Mouse (Mus musculus) adrenal gland, postnatal 14 days (tissue): ENCODE measurements around the gene Prap1. TPM values are rescaled to one million over a fixed set of nuclear protein-coding genes. Genes with fewer than 3 reads are reported as not detected.

ENCODE experiments used
- DNase-seq: peaks from one replicate; pipeline ENCODE4 v3.0.0; 2021; ENCODE audit warnings: mixed read lengths
- long read RNA-seq, 2 experiments: library from polyadenylated mRNA; stranded (forward); transcript quantifications; one replicate each; pipeline ENCODE4 v2.0.0; 2021
- total RNA-seq: library from RNA; stranded (reverse); gene quantifications from 2 replicates; pipeline ENCODE4 v1.2.3, GENCODE M21; 2021

Gene Prap1
- not detected in 2 replicates for total RNA-seq
- long read RNA-seq, experiment 1 = 0 reads
- long read RNA-seq, experiment 2 = 0 reads

DNA sequence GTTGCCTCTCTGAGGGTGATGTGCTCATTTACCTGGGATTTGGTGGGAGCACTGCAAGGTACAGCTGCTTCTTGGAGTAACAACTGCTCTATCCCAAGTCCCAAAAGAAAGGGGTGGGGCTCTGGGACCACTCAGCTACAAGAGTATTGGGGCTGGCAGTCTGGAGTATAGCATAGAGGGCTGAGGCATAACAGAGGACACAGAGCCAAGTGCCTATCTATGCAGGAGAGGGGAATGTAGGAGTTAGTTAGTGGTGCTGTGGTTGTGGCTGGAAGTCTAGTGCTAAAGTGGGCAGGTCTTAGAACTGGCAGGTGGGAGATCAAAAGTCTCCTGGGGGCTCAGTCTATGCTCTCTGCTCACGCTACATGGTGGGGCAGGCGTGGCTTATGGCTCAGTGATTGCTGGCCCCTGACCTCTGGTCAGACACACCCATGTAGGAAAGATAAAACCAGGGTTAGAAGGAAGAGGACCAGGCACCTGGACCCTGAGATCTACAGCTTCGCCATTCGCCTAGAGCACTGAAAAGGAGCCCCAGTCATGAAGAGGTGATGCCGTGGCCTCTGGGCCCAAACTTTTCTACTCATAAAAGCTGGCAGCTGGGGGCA lies at the start of gene Prap1:
TSS of gene Prap1 (plus strand) at position 472 of the 605 bp plus-strand sequence.
- DNase-seq = no peak

DNA sequence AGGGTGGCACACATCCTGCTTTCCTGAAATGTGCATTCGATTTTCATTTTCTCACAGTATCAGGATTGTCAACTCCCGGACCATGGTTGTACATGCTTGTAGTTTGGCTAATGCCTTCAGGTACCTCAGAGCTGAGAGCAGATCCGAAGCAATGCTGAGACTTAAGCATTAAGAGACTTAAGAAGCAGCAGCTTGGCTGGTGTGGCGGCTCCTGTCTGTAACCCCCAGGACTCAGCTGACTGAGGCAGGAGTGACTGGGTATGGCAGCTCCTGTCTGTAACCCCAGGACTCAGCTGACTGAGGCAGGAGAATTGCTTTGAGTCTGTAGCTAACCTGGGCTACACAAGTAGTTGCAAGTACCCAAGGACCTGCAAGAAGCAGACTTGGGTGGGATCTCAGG lies 47.6 kb upstream of the Prap1 start:
- no peak for DNase-seq

DNA sequence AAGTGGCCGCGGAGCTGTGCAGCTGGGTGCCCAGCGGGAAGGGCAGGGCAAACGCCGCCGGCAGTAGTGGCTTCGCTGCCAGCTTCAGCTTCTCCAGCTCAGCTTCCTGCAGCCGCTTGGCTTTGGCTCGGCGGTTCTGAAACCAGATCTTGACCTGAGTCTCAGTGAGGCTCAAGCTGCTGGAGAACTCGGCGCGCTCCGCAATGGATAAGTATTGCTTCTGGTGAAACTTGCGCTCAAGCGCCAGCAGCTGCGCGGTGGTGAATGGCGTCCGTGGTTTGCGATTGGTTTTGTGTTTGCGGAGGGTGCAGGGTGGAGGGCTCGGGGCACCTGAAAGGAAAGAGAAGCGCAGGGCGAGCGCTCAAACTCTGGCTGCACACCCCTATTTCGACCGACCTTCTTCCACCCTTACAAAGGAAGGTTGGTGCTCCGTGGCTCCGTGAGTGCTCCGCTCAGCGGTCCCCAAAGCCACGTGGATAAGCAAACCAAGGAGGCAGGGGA lies 45.3 kb upstream of the Prap1 start:
- peak; percentile 14 for DNase-seq

DNA sequence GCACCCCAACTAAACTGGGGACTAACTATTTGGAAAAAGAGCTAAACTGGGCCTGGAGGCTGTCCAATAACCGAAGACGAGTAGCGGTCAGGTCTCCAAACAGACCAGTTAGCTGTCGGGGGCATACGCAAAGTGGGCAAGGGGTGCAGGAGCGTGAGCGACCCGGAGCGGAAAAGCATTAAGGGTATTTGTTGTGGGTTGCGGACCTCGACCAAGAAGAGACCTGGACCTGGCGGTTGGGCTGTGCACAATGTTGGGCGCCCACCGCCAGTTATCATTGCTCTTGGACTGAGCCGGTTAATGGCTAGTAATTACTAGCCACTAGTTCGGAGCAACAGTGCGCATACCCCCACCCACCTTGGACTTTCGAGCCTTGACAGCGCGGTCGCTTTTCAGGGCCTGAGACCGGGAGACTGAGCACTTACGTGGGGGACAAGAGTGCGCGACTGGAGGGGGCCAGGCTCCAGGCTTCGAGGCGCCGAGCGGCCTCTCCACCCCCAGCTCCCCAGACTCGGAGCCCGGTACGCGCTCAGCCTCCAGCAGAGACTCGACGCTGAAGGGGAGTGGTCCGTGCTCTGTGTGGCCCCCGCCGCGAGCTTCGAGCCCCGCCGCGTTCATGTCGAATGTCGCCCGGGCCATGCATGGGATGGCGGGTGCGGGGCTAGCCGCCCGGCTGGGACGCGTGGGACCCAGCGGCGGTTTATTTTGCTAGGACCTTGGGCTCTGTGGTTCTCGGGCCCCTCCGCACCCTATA lies 44.7 kb upstream of the Prap1 start, which contains the start of gene Msx3:
TSS of gene Msx3 (minus strand) at position 729 of the 754 bp plus-strand sequence.
- DNase-seq = no peak

DNA sequence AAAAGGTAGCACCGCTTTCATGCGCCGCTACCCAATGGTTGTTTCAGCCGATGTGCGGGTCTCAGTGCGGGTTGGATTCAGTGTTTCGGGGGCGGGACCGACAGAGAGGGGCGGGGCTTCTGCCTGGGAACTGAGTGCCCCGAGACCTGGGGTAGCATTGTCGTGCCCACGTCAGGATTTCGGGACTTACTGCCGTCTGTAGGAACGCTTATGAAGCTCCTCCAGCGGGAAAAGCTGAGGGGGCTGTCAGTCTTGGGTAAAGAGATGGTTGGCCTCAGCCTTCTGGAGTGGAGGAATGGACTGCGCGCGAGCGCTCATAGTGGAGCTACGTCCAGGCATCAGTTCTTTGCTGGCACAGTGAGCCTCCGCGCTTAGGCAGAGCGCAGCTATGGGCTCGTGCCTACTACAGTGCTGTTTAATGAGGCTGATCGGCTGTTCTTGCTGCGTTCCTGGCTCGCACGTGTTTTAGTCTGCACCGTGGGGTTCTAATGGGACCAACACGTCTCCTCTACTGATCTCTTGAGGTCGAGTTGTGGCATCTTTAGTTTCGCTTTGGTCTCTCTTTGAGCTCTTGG lies 44.0 kb upstream of the Prap1 start:
- peak; percentile 54 for DNase-seq

DNA sequence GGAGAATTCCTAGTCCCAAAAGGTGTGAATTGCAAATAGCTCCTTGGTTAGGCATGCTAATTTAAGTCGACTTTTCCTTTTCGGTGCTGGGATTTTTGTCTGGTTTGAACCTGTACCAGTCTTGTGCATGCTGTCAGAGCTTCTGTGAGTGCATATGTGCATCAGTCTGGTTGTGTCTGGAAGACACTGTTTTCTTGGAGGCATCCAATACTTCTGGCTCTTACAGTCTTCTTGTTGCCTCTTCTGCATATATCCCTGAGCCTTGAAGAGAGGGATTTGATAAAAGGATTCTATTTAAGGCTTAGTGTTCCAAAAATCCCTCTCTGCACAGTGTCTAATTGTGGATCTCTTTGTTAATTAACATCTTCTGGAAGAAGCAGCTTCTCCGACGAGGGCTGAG lies 39.1 kb upstream of the Prap1 start:
- DNase-seq = no peak

DNA sequence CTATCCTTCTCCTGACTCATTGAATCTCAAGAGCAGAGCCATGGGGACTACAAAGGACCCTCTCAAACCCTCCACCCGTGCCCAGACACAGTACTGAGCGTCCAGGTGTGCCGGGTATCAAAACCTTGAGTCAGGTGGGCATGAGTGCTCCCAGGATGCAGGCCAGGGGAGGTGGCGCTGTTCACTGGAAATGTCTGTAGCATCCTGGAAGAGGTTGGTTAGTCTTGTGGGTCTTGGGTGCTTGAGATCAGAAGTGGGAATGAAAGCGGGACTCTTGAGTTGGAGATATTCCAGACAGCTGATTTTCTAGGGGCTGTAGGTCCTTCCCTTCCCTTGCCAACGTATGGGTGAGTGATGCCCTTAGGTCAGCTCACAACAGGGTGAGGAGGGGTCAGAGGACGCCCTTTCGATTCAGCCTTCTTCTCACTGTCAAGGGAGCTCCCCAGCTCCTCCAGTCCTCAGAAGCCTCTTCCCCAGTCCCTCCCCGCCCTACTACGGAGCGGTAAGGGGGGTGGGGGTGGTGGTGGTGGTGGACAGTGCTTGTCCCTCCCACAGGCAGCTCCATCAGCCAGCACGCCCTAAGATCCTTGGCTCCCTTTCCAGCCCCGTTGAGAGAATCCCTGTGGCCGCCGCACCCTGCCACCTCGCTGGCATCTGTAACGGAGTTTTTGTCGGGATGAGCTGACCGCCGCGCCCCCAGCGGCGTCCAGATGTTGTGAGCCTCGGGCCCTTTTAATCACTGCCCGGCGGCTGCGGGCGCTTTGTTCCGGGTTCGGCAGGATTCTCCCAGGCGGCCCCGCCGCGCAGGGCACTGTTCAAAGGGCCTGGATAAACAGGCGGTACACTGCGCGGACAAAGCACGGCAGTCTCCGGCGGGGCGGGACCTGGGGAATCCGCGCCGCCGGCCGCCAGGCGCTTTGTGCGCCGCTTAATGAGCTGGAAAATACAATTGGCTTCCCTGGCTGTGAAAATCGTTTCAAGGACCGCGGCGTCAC lies 35.5 kb upstream of the Prap1 start:
- peak; percentile 62 for DNase-seq

DNA sequence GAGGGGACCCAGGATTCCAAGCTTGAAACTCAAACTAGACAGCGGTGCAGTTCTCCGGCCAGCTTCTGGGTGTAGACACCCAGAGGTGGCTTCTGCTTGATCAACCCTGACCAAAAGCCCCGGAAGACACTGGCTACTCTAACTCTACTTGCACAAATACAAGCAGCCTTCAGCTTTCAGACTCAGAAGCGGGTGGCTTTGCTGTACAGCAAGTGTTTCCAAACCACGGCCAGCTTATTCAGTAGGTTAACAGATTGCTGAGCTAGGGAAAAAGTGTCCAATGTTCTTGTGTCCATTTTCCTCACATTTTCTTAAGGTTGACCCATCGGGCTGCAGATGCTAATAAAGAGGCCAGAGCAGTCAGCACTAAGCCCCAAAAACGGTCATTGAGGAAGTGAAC lies 34.7 kb upstream of the Prap1 start:
- no peak for DNase-seq

DNA sequence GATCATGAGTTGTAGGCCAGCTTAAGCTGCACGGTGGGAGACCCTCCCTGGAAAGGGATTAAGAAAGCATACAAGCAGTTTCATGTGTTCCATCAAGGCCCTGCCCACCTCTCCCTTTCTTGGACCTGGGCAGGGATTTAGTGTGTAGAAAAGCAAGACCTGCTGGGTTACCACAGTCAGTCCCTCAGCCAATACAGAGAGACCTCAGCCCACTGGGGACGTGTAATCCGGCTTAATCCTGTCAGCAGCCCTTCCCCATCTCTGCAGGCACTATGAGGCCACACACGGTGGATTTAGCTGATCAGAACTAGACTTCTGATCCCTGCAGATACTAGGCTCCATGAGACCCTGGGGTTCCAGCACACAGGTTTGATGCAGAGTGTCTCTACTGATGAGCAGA lies 33.6 kb upstream of the Prap1 start:
- no peak for DNase-seq

DNA sequence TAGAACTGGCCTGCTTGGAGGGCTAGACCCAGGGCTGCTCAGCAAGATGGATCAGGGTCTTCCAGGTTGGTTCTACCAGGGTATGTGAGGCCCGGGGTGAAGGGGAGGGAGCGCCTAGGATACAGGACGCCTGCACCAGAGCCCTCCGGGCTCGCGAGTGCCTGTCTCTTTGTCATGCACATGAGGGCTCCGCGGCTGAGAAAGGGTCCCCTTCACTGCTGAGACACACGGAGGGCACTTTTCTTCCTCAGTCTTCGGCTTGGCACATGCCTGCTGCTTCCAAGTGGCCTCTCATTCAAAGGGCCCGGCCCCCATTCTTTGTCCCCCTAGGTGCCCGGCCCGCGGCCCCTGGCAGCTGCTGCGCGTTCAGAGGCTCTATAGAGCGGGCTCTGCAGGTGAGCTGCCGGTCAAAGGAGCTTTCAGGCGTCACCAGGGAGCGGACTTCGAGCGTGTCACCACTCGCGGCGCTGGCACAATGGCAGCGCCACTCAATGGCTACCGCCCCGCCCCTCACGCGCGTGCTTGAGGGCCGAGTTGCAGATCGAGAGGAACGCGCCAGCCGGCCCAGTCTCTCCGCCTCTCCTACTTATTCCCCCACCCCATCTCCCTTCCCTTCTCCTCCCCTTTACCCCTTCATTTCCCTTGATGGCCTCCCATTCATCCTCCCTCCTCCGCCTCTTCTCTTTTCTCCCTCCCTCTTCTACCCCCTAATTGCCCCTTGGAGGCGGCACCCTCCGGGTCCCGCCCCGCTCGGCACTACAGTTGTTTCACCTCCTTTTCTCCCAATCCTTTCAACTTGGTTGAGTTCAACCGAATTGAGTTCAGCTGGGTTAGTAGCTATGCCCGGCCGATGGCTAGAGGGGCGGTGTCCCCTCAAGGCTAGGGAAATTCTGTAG lies 32.0 kb upstream of the Prap1 start:
- DNase-seq = peak; percentile 60

DNA sequence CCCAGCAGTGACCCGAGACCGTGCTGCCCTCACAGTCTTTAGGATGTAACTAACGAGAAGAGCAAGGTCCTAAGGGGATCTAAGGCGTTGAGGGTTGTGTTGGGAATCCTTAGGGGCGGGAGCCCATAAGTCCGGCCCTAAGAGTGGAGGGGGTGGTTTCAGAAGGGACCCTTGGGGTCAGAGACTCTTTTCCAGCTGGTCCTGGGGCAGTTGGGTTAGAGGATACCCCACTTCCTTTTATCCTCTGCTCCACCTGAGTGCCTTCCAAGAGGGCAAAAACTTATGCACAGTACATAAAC lies 31.4 kb upstream of the Prap1 start:
- DNase-seq = no peak

DNA sequence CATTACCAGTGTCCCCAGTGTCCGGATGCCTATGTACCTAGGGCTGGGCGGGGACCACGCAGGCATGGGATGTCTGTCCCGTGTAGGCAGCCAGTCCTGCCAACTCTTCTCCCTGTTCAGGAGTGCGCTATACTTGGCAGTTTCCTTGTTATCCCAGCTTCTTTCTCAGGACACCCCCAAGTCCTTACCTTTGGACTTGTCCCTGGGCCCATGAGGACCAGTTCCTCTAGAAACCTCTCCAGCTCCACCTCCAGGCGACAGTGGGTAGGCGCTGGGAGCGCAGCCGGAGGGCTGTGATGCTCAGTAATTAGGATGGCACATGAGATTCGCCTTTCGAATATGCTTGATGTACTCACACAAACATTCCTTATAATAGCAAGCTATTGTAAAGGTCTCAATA lies 30.9 kb upstream of the Prap1 start:
- DNase-seq = peak; percentile 50

DNA sequence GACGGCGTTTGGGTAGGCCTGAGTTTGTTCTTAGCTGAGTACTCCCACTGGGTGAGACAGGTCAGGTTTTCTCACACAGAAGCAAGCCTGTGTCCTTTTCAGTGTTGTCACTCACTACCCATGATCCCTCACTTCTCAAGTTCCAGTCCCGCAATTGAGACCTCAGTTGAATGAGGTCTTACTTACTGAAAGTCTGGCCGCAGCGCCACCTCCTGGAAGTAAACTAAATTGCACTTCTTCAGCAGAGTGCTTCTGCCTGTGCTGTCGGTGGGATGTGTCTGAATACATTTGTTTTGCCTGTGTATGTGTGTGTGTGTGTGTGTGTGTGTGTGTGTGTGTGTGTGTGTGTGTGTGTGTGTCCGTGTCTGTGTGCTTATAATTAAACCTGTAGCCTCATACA lies 30.1 kb upstream of the Prap1 start:
- DNase-seq = peak; percentile 75

DNA sequence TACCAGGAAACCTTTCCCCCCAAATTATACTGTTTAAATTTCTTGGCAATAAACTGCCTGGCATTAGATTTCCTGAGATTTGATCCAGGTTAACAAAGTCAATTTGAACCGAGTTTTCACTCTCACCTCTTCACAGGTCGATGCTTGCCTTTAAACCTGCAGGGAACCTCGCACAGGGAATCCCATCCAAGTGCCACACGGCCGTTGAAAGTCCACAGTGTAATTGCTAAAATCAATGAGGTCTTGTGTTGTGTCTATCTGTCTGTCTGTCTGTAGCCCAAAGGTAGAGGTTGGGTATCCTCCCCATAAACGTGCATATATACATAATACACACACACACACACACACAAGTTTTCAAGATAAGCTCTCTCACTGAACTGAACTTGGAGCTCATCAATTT lies 25.8 kb upstream of the Prap1 start:
- no peak for DNase-seq

DNA sequence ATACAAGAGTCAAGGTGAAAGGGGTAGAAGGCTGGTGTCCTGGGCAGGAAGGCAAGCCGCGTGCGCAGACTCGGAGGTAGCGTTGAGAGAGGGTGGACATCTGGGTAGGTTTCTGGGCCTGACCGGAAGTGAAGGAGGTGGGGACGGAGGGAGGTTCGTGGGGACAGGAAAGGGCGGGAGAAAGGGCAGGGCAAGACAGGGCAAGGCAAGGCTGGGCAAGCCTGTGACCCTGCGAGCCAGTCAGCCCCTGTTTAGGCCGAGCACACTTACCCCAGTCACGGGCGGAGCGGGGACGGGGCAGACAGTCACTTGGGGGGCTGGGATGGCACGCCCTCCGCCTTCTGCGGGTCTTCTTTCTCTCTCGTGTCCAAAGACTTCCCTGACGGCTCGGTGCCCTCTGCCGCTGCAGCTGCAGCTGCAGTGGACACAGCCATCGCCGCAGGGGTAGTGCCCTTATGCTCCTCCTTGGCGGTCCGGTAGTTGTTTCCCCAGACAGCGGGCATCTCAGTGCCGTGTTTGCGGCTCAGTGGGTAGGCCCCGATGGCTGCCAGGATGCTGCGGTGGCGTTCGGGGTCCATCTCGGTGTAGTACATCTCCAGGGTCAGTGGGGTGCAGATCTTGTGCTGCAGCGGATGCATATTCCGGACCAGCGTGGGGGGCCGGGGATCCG lies 23.0 kb upstream of the Prap1 start:
- peak; percentile 54 for DNase-seq

DNA sequence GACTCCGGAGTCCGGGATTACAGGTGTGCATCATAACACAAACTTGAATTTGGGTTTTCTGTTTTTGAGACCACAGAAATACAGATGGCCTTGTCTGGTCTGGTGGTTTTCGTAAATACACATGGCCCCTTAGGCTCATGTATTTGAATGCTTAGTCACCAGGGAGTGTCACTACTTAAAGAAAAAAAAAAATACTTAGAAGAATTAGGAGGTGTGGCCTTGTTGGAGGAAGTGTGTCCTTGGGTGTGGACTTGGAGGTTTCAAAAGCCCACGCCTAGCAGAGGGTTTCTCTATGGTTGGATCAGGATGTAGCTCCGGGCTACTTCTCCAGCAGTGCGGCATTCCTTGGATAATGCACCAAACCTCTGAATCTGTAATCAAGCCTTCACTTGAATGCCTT lies 15.5 kb upstream of the Prap1 start:
- DNase-seq = no peak

DNA sequence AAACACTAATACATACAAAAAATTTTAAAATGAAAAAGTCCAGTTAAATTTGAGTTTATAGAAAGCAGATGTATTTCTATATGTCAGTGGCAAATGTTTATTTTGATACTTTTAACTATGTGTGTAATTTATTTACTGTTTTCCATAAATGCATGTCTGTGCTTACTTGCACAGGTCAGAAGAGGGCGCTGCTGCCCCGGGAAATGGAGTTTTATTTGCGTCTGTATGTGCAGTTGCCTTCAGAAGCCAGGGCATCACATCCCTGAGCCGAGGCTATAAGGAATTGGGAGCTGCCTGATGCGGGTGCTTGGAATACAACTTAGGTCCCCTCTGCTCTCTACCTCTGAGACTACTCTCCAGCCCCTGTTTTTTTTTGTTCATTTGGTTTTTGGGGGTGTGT lies 14.5 kb upstream of the Prap1 start:
- DNase-seq = peak; percentile 86

DNA sequence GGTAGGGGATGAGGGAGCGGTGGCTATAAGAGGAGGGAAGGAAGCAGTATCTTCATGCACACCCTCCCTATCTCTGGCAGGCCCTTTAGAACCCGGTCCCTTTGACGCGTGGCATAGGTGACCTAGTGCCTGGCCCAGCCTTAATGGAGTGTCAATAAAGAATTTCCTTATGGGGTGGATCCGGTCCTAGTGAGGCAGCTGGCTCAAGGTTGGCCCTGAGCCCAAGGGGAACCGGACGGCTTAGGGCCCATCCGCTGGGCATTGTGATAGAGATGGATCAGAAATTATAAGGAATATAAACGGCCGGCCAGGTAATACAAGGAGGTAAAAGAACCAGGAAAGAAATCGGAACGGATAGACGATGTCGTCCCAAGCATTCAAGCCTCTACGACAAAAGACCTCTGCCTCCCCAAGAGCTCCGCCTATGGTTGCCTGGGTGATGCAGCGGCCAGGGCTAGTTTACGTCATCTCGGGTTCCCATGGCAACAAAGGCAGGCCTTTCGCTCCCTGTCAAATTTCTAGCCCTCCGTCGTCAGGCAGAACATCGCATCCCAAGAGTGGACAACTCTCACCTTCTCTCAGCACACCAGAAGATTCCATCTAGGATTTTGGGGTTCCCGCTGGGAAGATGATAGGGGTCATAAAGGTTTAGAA lies 12.6 kb upstream of the Prap1 start:
- DNase-seq = peak; percentile 92

DNA sequence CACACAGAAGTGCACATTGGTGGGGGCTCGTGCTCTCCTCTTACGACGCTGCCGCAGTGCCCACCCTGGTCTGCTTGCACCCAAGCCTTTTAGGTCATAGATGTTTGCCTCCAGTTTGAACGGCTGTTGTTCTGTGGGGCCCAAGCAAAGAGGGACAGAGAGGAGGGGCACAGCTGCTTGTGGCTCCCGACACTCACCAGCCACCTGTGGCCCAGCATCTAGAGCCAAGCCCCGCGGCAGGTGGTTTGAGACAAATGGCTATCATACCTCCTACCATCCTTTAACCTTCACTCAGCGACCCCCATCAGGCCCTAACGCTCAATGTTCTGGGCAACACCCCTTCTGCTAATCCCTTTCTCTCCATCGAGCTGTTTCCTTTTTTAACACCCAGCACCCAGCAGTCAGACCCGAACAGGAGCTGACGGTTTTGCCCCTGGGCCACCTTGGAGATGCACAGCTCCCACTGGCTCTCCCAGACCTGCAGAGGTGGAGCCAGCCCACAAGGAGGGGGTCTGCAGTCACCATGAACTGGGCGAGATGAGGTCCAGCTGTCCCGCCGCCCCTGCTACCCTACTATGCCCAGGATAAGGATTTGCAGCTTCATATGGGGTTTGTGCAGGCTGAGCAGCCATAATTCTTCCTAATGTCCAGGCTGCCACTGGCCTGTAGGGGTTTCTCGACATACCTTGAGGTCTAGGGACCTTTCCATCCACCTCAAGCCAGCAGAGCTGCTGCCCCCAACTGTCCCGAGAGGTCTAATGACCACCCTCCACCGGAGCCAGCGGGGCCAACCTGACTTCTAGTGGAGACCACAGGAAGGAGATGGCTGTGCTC lies 11.6 kb upstream of the Prap1 start:
- no peak for DNase-seq
